ENCODE assay signal across 11 mouse cellular contexts in the genomic region with DNA sequence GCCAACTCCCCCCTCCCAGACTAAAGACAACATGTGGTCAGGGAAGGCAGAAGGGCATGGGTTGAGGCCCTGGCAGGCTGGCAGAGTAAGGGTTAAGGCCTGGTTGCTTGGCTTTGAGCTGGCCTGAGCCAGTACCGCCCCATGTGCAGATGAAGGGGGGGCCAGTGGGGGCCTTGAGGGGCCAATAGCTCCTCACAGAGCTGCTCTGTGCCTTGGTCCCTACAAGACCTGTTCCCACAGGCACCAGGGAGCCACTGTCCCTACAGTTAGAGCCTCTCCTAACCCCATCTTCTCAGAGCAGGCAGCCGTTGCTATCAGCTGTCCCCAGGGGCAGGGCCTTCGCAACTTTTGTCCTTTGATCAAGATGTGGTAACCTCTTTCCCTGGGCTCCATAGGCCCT. TPM values are rescaled to one million over a fixed set of nuclear protein-coding genes. Genes with fewer than 3 reads are reported as not detected.
A peak's percentile ranks its signal among the peaks of the same experiment; 100 is the strongest.
DNase-seq lines count a peak whose midpoint lies in the region; ATAC-seq and TF ChIP-seq lines count a peak whose summit lies in the region.
"Had no signal": no experiment of that assay in that cellular context is flagged by ENCODE, and none has a peak within 500 bp of the region (broad histone marks: within the 10 kb centered on the region; RNA-seq: fewer than 3 reads in every experiment).

No protein-coding gene starts in this region.

- H3K27ac ChIP-seq in heart, embryonic 10.5 days: peak overlapping the region; percentile 37; the same call in 1 of the 2 replicates
- H3K27ac ChIP-seq in heart, adult 2 months: no peak overlapping the region
- no peak overlapping the region for H3K27ac ChIP-seq in forebrain, embryonic 16.5 days (ENCODE audit: low read length)
- H3K27ac ChIP-seq in midbrain, embryonic 10.5 days (replicated peaks): peak overlapping the region; percentile 81
- no peak overlapping the region for H3K27ac ChIP-seq in thymus, adult 2 months (ENCODE audit: control insufficient read depth, insufficient read depth, low read length)
- H3K27ac ChIP-seq: limb, embryonic 13.5 days had no signal

- H3K9ac ChIP-seq in heart, adult 2 months (ENCODE audit: low read depth, low read length): no peak overlapping the region
- no peak overlapping the region for H3K9ac ChIP-seq in forebrain, embryonic 16.5 days (replicated peaks; ENCODE audit: low read depth, low read length)
- H3K9ac ChIP-seq: limb, embryonic 13.5 days had no signal

- 8% methylated on average over 3 of the region's 3 CpGs for WGBS in heart, embryonic 10.5 days
- 27% methylated on average over 3 of the region's 3 CpGs for WGBS in heart, adult 2 months
- WGBS in forebrain, embryonic 16.5 days: 5% methylated on average over 3 of the region's 3 CpGs
- WGBS in midbrain, embryonic 10.5 days: 22% methylated on average over 3 of the region's 3 CpGs
- WGBS in thymus, adult 2 months: 64% methylated on average over 3 of the region's 3 CpGs

- no peak for TF ChIP-seq EP300 in heart, adult 2 months (IDR thresholded peaks at IDR 0.05; ENCODE audit: insufficient read depth, low read depth, low read length)

- ATAC-seq in forebrain, embryonic 16.5 days: peak; percentile 68
- ATAC-seq in activated CD4-positive, CD25-positive, alpha-beta regulatory T cell, adult 4 months: no peak

- no peaks in the 10 kb centered on the region for H3K36me3 ChIP-seq in heart, embryonic 10.5 days
- no peaks in the 10 kb centered on the region for H3K36me3 ChIP-seq in heart, adult 2 months (ENCODE audit: control insufficient read depth, insufficient read depth, low read length)
- H3K36me3 ChIP-seq in forebrain, embryonic 16.5 days (ENCODE audit: control insufficient read depth, insufficient read depth): no peaks in the 10 kb centered on the region
- H3K36me3 ChIP-seq in midbrain, embryonic 10.5 days: 0 out of 2 replicates have a peak, but pooled peaks cover under 1% of the 10 kb centered on the region
- no peaks in the 10 kb centered on the region for H3K36me3 ChIP-seq in thymus, adult 2 months (ENCODE audit: control insufficient read depth, insufficient read depth, low read length)
- H3K36me3 ChIP-seq: limb, embryonic 13.5 days had no signal

- no peak for TF ChIP-seq CTCF in heart, adult 2 months (IDR thresholded peaks at IDR 0.05)
- TF ChIP-seq CTCF in thymus, adult 2 months (IDR thresholded peaks at IDR 0.05; ENCODE audit: borderline replicate concordance, control insufficient read depth, extremely low read depth, insufficient read depth, low read length, poor library complexity): no peak

- DNase-seq in heart, embryonic 10.5 days (ENCODE audit: low spot score): no peak
- no peak for DNase-seq in heart, adult 2 months
- DNase-seq in cerebellum, adult 9-10 months: peak; percentile 45
- peak; percentile 38 for DNase-seq in midbrain, embryonic 10.5 days (ENCODE audit: low spot score)
- DNase-seq in lung, postnatal 4 days: no peak
- no peak for DNase-seq in thymus, adult 2 months

- no peak for TF ChIP-seq POLR2A in heart, adult 2 months (IDR thresholded peaks at IDR 0.05; ENCODE audit: insufficient read depth, low read depth, low read length)
- TF ChIP-seq POLR2A in thymus, adult 2 months (IDR thresholded peaks at IDR 0.05; ENCODE audit: control insufficient read depth, extremely low read depth, insufficient read depth, low read length, poor library complexity): no peak

- H3K4me3 ChIP-seq in heart, embryonic 10.5 days: no peak overlapping the region
- H3K4me3 ChIP-seq in heart, adult 2 months: no peak overlapping the region
- no peak overlapping the region for H3K4me3 ChIP-seq in forebrain, embryonic 16.5 days (replicated peaks; ENCODE audit: low read length)
- peak overlapping the region; percentile 20; the same call in 1 of the 2 replicates for H3K4me3 ChIP-seq in midbrain, embryonic 10.5 days
- H3K4me3 ChIP-seq in thymus, adult 2 months (ENCODE audit: control insufficient read depth, insufficient read depth, low read length): no peak overlapping the region
- H3K4me3 ChIP-seq: limb, embryonic 13.5 days had no signal

- no peaks in the 10 kb centered on the region for H3K79me2 ChIP-seq in heart, adult 2 months (replicated peaks; ENCODE audit: control insufficient read depth, insufficient read depth, low read length)

- no peak overlapping the region for H3K4me2 ChIP-seq in forebrain, embryonic 16.5 days (ENCODE audit: low read length)
- H3K4me2 ChIP-seq: limb, embryonic 13.5 days had no signal

- H3K27me3 ChIP-seq in heart, embryonic 10.5 days (ENCODE audit: insufficient read depth, poor library complexity, severe bottlenecking): no peaks in the 10 kb centered on the region
- no peaks in the 10 kb centered on the region for H3K27me3 ChIP-seq in heart, adult 2 months (ENCODE audit: control insufficient read depth, insufficient read depth, low read length)
- no peaks in the 10 kb centered on the region for H3K27me3 ChIP-seq in forebrain, embryonic 16.5 days (replicated peaks; ENCODE audit: control insufficient read depth, insufficient read depth, low read length)
- H3K27me3 ChIP-seq in midbrain, embryonic 10.5 days (ENCODE audit: low read depth, poor library complexity, severe bottlenecking): no peaks in the 10 kb centered on the region
- no peaks in the 10 kb centered on the region for H3K27me3 ChIP-seq in thymus, adult 2 months (ENCODE audit: control insufficient read depth, insufficient read depth, low read length)
- H3K27me3 ChIP-seq: limb, embryonic 13.5 days had no signal

- peaks cover 37% of the 10 kb centered on the region for H3K4me1 ChIP-seq in heart, embryonic 10.5 days
- H3K4me1 ChIP-seq in heart, adult 2 months (ENCODE audit: control insufficient read depth, insufficient read depth, low read length): peaks cover 8% of the 10 kb centered on the region; the same call in 1 of the 2 replicates
- peaks cover 27% of the 10 kb centered on the region for H3K4me1 ChIP-seq in forebrain, embryonic 16.5 days (replicated peaks; ENCODE audit: control insufficient read depth, insufficient read depth, low read length)
- peaks cover 59% of the 10 kb centered on the region for H3K4me1 ChIP-seq in midbrain, embryonic 10.5 days
- H3K4me1 ChIP-seq in thymus, adult 2 months (replicated peaks; ENCODE audit: control insufficient read depth, insufficient read depth, low read length): no peaks in the 10 kb centered on the region

- no peaks in the 10 kb centered on the region for H3K9me3 ChIP-seq in heart, embryonic 10.5 days
- H3K9me3 ChIP-seq in forebrain, embryonic 16.5 days (ENCODE audit: control insufficient read depth, low read length): no peaks in the 10 kb centered on the region
- no peaks in the 10 kb centered on the region for H3K9me3 ChIP-seq in midbrain, embryonic 10.5 days (replicated peaks)
- H3K9me3 ChIP-seq: limb, embryonic 13.5 days had no signal

- intact Hi-C loops in heart, adult 2 months (cut with DNase I): loop anchor here (5.0 kb wide), 1 partner anchor 108 kb away; no protein-coding TSS in a partner anchor

RNA-seq across cellular contexts. Expression of gene Acsl6, which starts 11.1 kb away (rescaled TPM):
- polyA plus RNA-seq in heart, embryonic 10.5 days (2016; fragmentation: Nextera tagmentation; extraction: Ambion mirVana): 1.1 and 1.2 TPM in 2 replicates
- 1 to 10 TPM; 6.0 to 7.2 TPM for total RNA-seq in heart, adult 2 months (2021)
- 5.7 and 7.0 TPM in 2 replicates for polyA plus RNA-seq in heart, adult 2 months (2012; rRNA removed)
- 38.5 and 40.9 TPM in 2 replicates for polyA plus RNA-seq in forebrain, embryonic 16.5 days (2015; fragmentation: Nextera tagmentation; extraction: Ambion mirVana)
- polyA plus RNA-seq in midbrain, embryonic 10.5 days (2016; fragmentation: Nextera tagmentation; extraction: Ambion mirVana): 14.4 and 20.4 TPM in 2 replicates
- polyA plus RNA-seq in activated CD4-positive, CD25-positive, alpha-beta regulatory T cell, adult 4 months (2017; shearing (Covaris generic)): not detected
- polyA plus RNA-seq in thymus, adult 2 months (2012; rRNA removed): 0.27 and 0.40 TPM in 2 replicates

RNA-seq across cellular contexts. Expression of gene Il3, which starts 47.7 kb away (rescaled TPM):
- polyA plus RNA-seq in heart, embryonic 10.5 days (2016; fragmentation: Nextera tagmentation; extraction: Ambion mirVana): not detected in 2 replicates
- total RNA-seq in heart, adult 2 months (2021): not detected
- polyA plus RNA-seq in heart, adult 2 months (2012; rRNA removed): not detected in 2 replicates
- polyA plus RNA-seq in forebrain, embryonic 16.5 days (2015; fragmentation: Nextera tagmentation; extraction: Ambion mirVana): not detected in 2 replicates
- polyA plus RNA-seq in midbrain, embryonic 10.5 days (2016; fragmentation: Nextera tagmentation; extraction: Ambion mirVana): not detected in 2 replicates
- polyA plus RNA-seq in activated CD4-positive, CD25-positive, alpha-beta regulatory T cell, adult 4 months (2017; shearing (Covaris generic)): not detected
- polyA plus RNA-seq in thymus, adult 2 months (2012; rRNA removed): not detected in 2 replicates
- polyA plus RNA-seq: heart, embryonic 16.5 days; limb, embryonic 13.5 days; small intestine, adult 2 months had no signal

RNA-seq across cellular contexts. Expression of gene Meikin, which starts 55.7 kb away (rescaled TPM):
- polyA plus RNA-seq in heart, embryonic 10.5 days (2016; fragmentation: Nextera tagmentation; extraction: Ambion mirVana): not detected in 2 replicates
- total RNA-seq in heart, adult 2 months (2021): not detected
- polyA plus RNA-seq in heart, adult 2 months (2012; rRNA removed): not detected in 2 replicates
- polyA plus RNA-seq in forebrain, embryonic 16.5 days (2015; fragmentation: Nextera tagmentation; extraction: Ambion mirVana): not detected in 2 replicates
- polyA plus RNA-seq in midbrain, embryonic 10.5 days (2016; fragmentation: Nextera tagmentation; extraction: Ambion mirVana): not detected in 2 replicates
- polyA plus RNA-seq in activated CD4-positive, CD25-positive, alpha-beta regulatory T cell, adult 4 months (2017; shearing (Covaris generic)): not detected
- not detected in 2 replicates for polyA plus RNA-seq in thymus, adult 2 months (2012; rRNA removed)
- polyA plus RNA-seq: heart, embryonic 16.5 days; limb, embryonic 13.5 days; small intestine, adult 2 months had no signal

Comparison
In these comparisons a context has a peak if more than half of its experiments do, and no peak if none do; other contexts are left out.
1. H3K27ac ChIP-seq: peak in heart, embryonic 10.5 days (single experiment) and midbrain, embryonic 10.5 days (single experiment); none in heart, adult 2 months (single experiment), forebrain, embryonic 16.5 days (single experiment) and thymus, adult 2 months (single experiment).
2. DNase-seq: peak in cerebellum, adult 9-10 months (single experiment) and midbrain, embryonic 10.5 days (single experiment); none in heart, embryonic 10.5 days (single experiment), heart, adult 2 months (0 of 2), lung, postnatal 4 days (0 of 2) and thymus, adult 2 months (single experiment).